Mouse (Mus musculus) CH12.LX (cell line): ENCODE measurements around the gene Csnk2b. TPM values are rescaled to one million over a fixed set of nuclear protein-coding genes. Genes with fewer than 3 reads are reported as not detected.

Source experiments
- DNase-seq: peaks from one replicate; pipeline ENCODE4 v3.0.0-alpha.2; 2013; ENCODE audit errors: extremely low read depth
- H3K27ac ChIP-seq: 2 replicates; pipeline ENCODE4 v1.5.1; 2012; ENCODE audit warnings: low read depth, mild to moderate bottlenecking, control low read depth, moderate library complexity; ENCODE audit not compliant: insufficient read depth
- H3K27me3 ChIP-seq: replicated peaks from 2 replicates; pipeline ENCODE3; 2012; ENCODE audit warnings: inconsistent platforms
- H3K36me3 ChIP-seq, 2 experiments: replicated peaks in 1 of 2; 2 replicates each; pipeline versions ENCODE3 to v1.6.1; 2012; ENCODE audit warnings: inconsistent platforms in 1 of 2, low read length in 1 of 2, mild to moderate bottlenecking in 1 of 2, mixed read lengths in 1 of 2, moderate library complexity in 1 of 2; ENCODE audit not compliant: control insufficient read depth in 1 of 2, insufficient read depth in 1 of 2
- H3K4me1 ChIP-seq, 2 experiments: 2 replicates each; pipeline ENCODE4 v1.6.1; 2012; ENCODE audit warnings: inconsistent platforms in 1 of 2, moderate library complexity in 1 of 2; ENCODE audit not compliant: insufficient read depth in 2 of 2, control insufficient read depth in 1 of 2
- H3K4me2 ChIP-seq: 2 replicates; pipeline ENCODE4 v1.6.1; 2012; ENCODE audit warnings: low read depth, mild to moderate bottlenecking, control low read depth; ENCODE audit not compliant: poor library complexity, insufficient read depth, severe bottlenecking
- H3K4me3 ChIP-seq, 3 experiments: fragments of 150-350 bp in 1 of 3; sonication (generic) in 1 of 3; replicated peaks in 1 of 3; 2 replicates each; pipeline versions ENCODE3 to v1.5.1; 2011 to 2012; ENCODE audit warnings: low read depth in 2 of 3, low read length in 2 of 3, mild to moderate bottlenecking in 2 of 3, moderate library complexity in 2 of 3, control low read depth in 1 of 3, improper control_type of control experiment in 1 of 3, inconsistent platforms in 1 of 3, mixed read lengths in 1 of 3; ENCODE audit not compliant: poor library complexity in 1 of 3
- H3K79me2 ChIP-seq: replicated peaks from 2 replicates; pipeline ENCODE4 v1.6.1; 2012; ENCODE audit warnings: mild to moderate bottlenecking, moderate library complexity; ENCODE audit not compliant: control insufficient read depth, poor library complexity, insufficient read depth, severe bottlenecking; ENCODE audit errors: extremely low read depth
- H3K9ac ChIP-seq: 2 replicates; pipeline ENCODE4 v1.6.1; 2012; ENCODE audit warnings: low read depth, mild to moderate bottlenecking, control low read depth, moderate library complexity; ENCODE audit not compliant: insufficient read depth
- H3K9me3 ChIP-seq: replicated peaks from 2 replicates; pipeline ENCODE3; 2012; ENCODE audit warnings: low read length, inconsistent platforms, mixed read lengths
- CHD1 ChIP-seq: IDR thresholded peaks from 2 replicates; pipeline ENCODE4 v1.6.1; 2012; ENCODE audit warnings: low read depth, low read length, improper control_type of control experiment, inconsistent platforms
- CHD2 ChIP-seq: IDR thresholded peaks from 2 replicates; pipeline ENCODE4 v1.6.1; 2011; ENCODE audit warnings: low read length, improper control_type of control experiment
- E2F4 ChIP-seq: IDR thresholded peaks from 2 replicates; pipeline ENCODE4 v1.6.1; 2011; ENCODE audit warnings: low read depth, low read length, improper control_type of control experiment; ENCODE audit not compliant: insufficient replicate concordance
- ELF1 ChIP-seq: IDR thresholded peaks from 2 replicates; pipeline ENCODE4 v1.6.1; 2014; ENCODE audit warnings: low read depth, mild to moderate bottlenecking, inconsistent platforms, low read length, improper control_type of control experiment
- EP300 ChIP-seq: IDR thresholded peaks from 2 replicates; pipeline ENCODE4 v1.6.1; 2011; ENCODE audit warnings: low read length, improper control_type of control experiment
- ETS1 ChIP-seq: conservative IDR thresholded peaks from 2 replicates; pipeline ENCODE4 v1.6.1; 2012; ENCODE audit warnings: low read depth, mild to moderate bottlenecking, inconsistent platforms, low read length, improper control_type of control experiment, moderate library complexity
- HCFC1 ChIP-seq: IDR thresholded peaks from 2 replicates; pipeline ENCODE4 v1.6.1; 2012; ENCODE audit warnings: low read depth, mild to moderate bottlenecking, inconsistent platforms, low read length, improper control_type of control experiment
- JUND ChIP-seq: conservative IDR thresholded peaks from 2 replicates; pipeline ENCODE4 v1.6.1; 2011; ENCODE audit warnings: low read depth, low read length, improper control_type of control experiment
- KAT2A ChIP-seq: IDR thresholded peaks from 2 replicates; pipeline ENCODE4 v1.6.1; 2012; ENCODE audit warnings: low read length, improper control_type of control experiment, inconsistent platforms; ENCODE audit not compliant: insufficient replicate concordance
- MAX ChIP-seq: IDR thresholded peaks from 2 replicates; pipeline ENCODE4 v1.6.1; 2011; ENCODE audit warnings: low read length, improper control_type of control experiment
- MAZ ChIP-seq: IDR thresholded peaks from 2 replicates; pipeline ENCODE4 v1.6.1; 2012; ENCODE audit warnings: low read depth, mild to moderate bottlenecking, inconsistent platforms, low read length, improper control_type of control experiment, moderate library complexity
- MEF2A ChIP-seq: IDR thresholded peaks from 2 replicates; pipeline ENCODE4 v1.6.1; 2014; ENCODE audit warnings: low read depth, mild to moderate bottlenecking, inconsistent platforms, low read length, improper control_type of control experiment, borderline replicate concordance
- MXI1 ChIP-seq: IDR thresholded peaks from 2 replicates; pipeline ENCODE4 v1.6.1; 2011; ENCODE audit warnings: mild to moderate bottlenecking, low read depth, low read length, improper control_type of control experiment
- NRF1 ChIP-seq: IDR thresholded peaks from 2 replicates; pipeline ENCODE4 v1.6.1; 2014; ENCODE audit warnings: low read depth, mild to moderate bottlenecking, inconsistent platforms, low read length, improper control_type of control experiment, moderate library complexity
- POLR2A ChIP-seq: IDR thresholded peaks from 2 replicates; pipeline ENCODE4 v1.6.1; 2011; ENCODE audit warnings: low read depth, mild to moderate bottlenecking, improper control_type of control experiment, low read length
- RAD21 ChIP-seq: IDR thresholded peaks from 2 replicates; pipeline ENCODE4 v1.6.1; 2011; ENCODE audit warnings: low read depth, mild to moderate bottlenecking, low read length, improper control_type of control experiment, moderate library complexity
- RCOR1 ChIP-seq: conservative IDR thresholded peaks from 2 replicates; pipeline ENCODE4 v1.6.1; 2012; ENCODE audit warnings: low read depth, mild to moderate bottlenecking, inconsistent platforms, low read length, improper control_type of control experiment
- SIN3A ChIP-seq: IDR thresholded peaks from 2 replicates; pipeline ENCODE4 v1.6.1; 2012; ENCODE audit warnings: low read length, improper control_type of control experiment, inconsistent platforms
- SMC3 ChIP-seq: IDR thresholded peaks from 2 replicates; pipeline ENCODE4 v1.6.1; 2011; ENCODE audit warnings: low read depth, low read length, improper control_type of control experiment
- TCF12 ChIP-seq: IDR thresholded peaks from 2 replicates; pipeline ENCODE4 v1.6.1; 2014; ENCODE audit warnings: low read depth, mild to moderate bottlenecking, inconsistent platforms, low read length, improper control_type of control experiment
- USF1 ChIP-seq: IDR thresholded peaks from 2 replicates; pipeline ENCODE4 v1.6.1; 2014; ENCODE audit warnings: low read depth, mild to moderate bottlenecking, inconsistent platforms, low read length, improper control_type of control experiment
- dilution Hi-C: fragments of 300-500 bp; cut with MboI; formaldehyde crosslinking; loops from 2 replicates; pipeline ENCODE4 v1.14.3; 2020; ENCODE audit warnings: low sequenced_read_pairs; ENCODE audit not compliant: extremely low pct_unique_long_range_greater_than_20kb, extremely low pct_ligation_motif_present
- in situ Hi-C: fragments of 300-500 bp; cut with MboI; formaldehyde crosslinking; loops from 3 replicates; pipeline ENCODE4 v1.14.3; 2019; ENCODE audit warnings: low sequenced_read_pairs, low pct_ligation_motif_present, low pct_unique_long_range_greater_than_20kb, mixed read lengths
- polyA plus RNA-seq: library from polyadenylated mRNA; unstranded; fragments of >175 nt; gene quantifications from 2 replicates; pipeline ENCODE4 v1.2.1, GENCODE M21; 2012; ENCODE audit warnings: low read depth; ENCODE audit not compliant: insufficient read length
- total RNA-seq, 2 experiments: library from RNA; depleted of rRNA; stranded (reverse); fragments of 300-350 nt in 1 of 2; fragments of >200 nt in 1 of 2; gene quantifications; 2 replicates each; pipeline ENCODE4 v1.2.3; 2012 to 2014

The Csnk2b gene
- total and polyA plus RNA-seq, 3 experiments = 89.3 to 348 (median 130) TPM

DNA sequence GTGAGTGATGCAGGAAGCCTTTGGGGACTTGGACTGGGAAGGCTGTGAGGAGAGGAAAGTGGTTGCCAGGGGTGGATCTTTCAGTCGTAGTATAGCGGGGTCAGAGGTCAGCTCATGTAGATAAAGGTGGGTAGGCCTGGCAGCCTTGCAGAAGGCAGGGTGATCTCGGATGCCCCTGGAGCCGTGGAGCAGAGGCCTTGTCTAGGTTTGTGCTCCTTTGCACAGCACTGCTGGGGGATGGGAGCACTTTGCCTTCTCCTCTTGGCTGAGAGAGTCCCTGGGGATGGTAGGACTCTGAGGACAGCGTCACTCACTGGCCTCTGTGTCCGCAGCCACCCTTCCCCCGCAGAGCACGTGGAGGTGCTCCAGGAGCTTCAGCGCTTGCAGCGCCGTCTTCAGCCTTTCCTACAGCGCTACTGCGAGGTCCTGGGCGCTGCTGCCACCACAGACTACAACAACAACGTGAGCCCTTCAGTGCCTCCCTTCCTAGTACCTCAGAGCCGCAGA is 18.7 kb upstream of the Csnk2b start:
- Histone ChIP-seq H3K9ac (no peak overlapping the region), H3K9me3 (peaks cover 7% of the 10 kb centered on the region), H3K79me2 (peaks cover 45% of the 10 kb centered on the region), H3K4me1 (peaks cover 0 to 15% of the 10 kb centered on the region in 2 experiments; a peak in 3 of 4 replicates), H3K4me2 (no peak overlapping the region), H3K27ac (no peak overlapping the region), H3K4me3 (no peak overlapping the region), H3K27me3 (no peaks in the 10 kb centered on the region), H3K36me3 (peaks cover 70 to 83% of the 10 kb centered on the region in 2 experiments)
- in situ Hi-C loops (no loop called here), dilution Hi-C loops (no loop called here)
- no peak for DNase-seq
- TF ChIP-seq TCF12 (no peak), MAZ (no peak), ETS1 (no peak), JUND (no peak), USF1 (no peak), POLR2A (no peak), CHD1 (no peak), CHD2 (no peak), HCFC1 (no peak), MXI1 (no peak)

GRCm38 (mm10) chr17:35139269-35139668 is 17.4 kb upstream of the Csnk2b start:
- in situ Hi-C loops = no loop called here
- dilution Hi-C loops = no loop called here
- Histone ChIP-seq H3K4me1 (peaks cover 0 to 15% of the 10 kb centered on the region in 2 experiments; a peak in 3 of 4 replicates), H3K79me2 (peaks cover 47% of the 10 kb centered on the region), H3K4me2 (no peak overlapping the region), H3K27ac (no peak overlapping the region), H3K9me3 (peaks cover 7% of the 10 kb centered on the region), H3K4me3 (no peak overlapping the region), H3K27me3 (no peaks in the 10 kb centered on the region), H3K9ac (no peak overlapping the region), H3K36me3 (peaks cover 57 to 70% of the 10 kb centered on the region in 2 experiments)
- no peak for DNase-seq
- TF ChIP-seq E2F4 (no peak), MAX (no peak), RCOR1 (no peak), CHD1 (no peak), MXI1 (no peak), ELF1 (no peak), RAD21 (no peak), EP300 (no peak), MEF2A (no peak), KAT2A (no peak), ETS1 (no peak), TCF12 (no peak), MAZ (no peak), NRF1 (no peak), SIN3A (no peak), SMC3 (no peak)
